Mouse (Mus musculus) heart, embryonic 13.5 days (tissue): Measurements from ENCODE around the gene Vcan. TPM values are rescaled to one million over a fixed set of nuclear protein-coding genes. Genes with fewer than 3 reads are reported as not detected.

ENCODE experiments used
- ATAC-seq: fragments of 200-750 bp; cut with Nextera tagmentation; 2 replicates; pipeline ENCODE4 v1.8.0; 2017; ENCODE audit warnings: moderate TSS enrichment; ENCODE audit not compliant: insufficient number of reproducible peaks, low FRiP score, low TSS enrichment; ENCODE audit errors: extremely low read depth
- H3K27ac ChIP-seq: fragments of 300-500 bp; sonication (generic); replicated peaks from 2 replicates; pipeline ENCODE4 v1.5.1; 2015; ENCODE audit warnings: moderate library complexity, mild to moderate bottlenecking, inconsistent platforms
- H3K27me3 ChIP-seq: fragments of 300-500 bp; sonication (generic); replicated peaks from 2 replicates; pipeline ENCODE4 v1.6.1; 2015; ENCODE audit warnings: mild to moderate bottlenecking, inconsistent platforms
- H3K36me3 ChIP-seq: fragments of 300-500 bp; sonication (generic); 2 replicates; pipeline ENCODE4 v1.6.1; 2015; ENCODE audit warnings: mild to moderate bottlenecking, inconsistent platforms
- H3K4me1 ChIP-seq: fragments of 300-500 bp; sonication (generic); 2 replicates; pipeline ENCODE4 v1.6.1; 2015; ENCODE audit warnings: inconsistent platforms
- H3K4me2 ChIP-seq: fragments of 300-500 bp; sonication (generic); 2 replicates; pipeline ENCODE4 v1.6.1; 2015; ENCODE audit warnings: inconsistent platforms, mild to moderate bottlenecking, moderate library complexity
- H3K4me3 ChIP-seq: fragments of 300-500 bp; sonication (generic); 2 replicates; pipeline ENCODE4 v1.5.1; 2015; ENCODE audit warnings: moderate library complexity, mild to moderate bottlenecking, inconsistent platforms
- H3K9ac ChIP-seq: fragments of 300-500 bp; sonication (generic); 2 replicates; pipeline ENCODE4 v1.6.1; 2015; ENCODE audit warnings: inconsistent platforms, mild to moderate bottlenecking, moderate library complexity
- H3K9me3 ChIP-seq: fragments of 300-500 bp; sonication (generic); 2 replicates; pipeline ENCODE4 v1.6.1; 2016; ENCODE audit warnings: inconsistent platforms
- WGBS: fragments of 180-500 bp; shearing (Covaris S2); methylation state at CpG from one replicate; pipeline ENCODE4 v1.1.7; 2015; ENCODE audit warnings: mixed read lengths; 5-methylcytosine and 5-hydroxymethylcytosine counted together
- polyA plus RNA-seq: library from polyadenylated mRNA; unstranded; fragments of >200 nt; fragmentation: Nextera tagmentation; extraction: Ambion mirVana; gene quantifications from 2 replicates; pipeline ENCODE4 v1.2.1, GENCODE M21; 2015

Vcan gene
- polyA plus RNA-seq, 1 experiment from 2014 or later: 61.0 TPM

GRCm38 (mm10) chr13:89668069-89668468 is 74.2 kb downstream of the Vcan start:
- H3K9ac ChIP-seq: no peak overlapping the region
- ATAC-seq: no peak
- peaks cover 7% of the 10 kb centered on the region for H3K4me1 ChIP-seq
- H3K9me3 ChIP-seq: no peaks in the 10 kb centered on the region
- no peak overlapping the region for H3K4me3 ChIP-seq
- WGBS: 78% methylated on average over 1 of the region's 1 CpGs
- H3K27ac ChIP-seq: no peak overlapping the region
- H3K36me3 ChIP-seq: peaks cover 69% of the 10 kb centered on the region
- H3K4me2 ChIP-seq: no peak overlapping the region
- H3K27me3 ChIP-seq: no peaks in the 10 kb centered on the region

- no peak overlapping the region for H3K27ac ChIP-seq
- 77% methylated on average over 2 of the region's 2 CpGs for WGBS
- H3K9me3 ChIP-seq: no peaks in the 10 kb centered on the region
- ATAC-seq: no peak
- H3K4me3 ChIP-seq: no peak overlapping the region
- H3K9ac ChIP-seq: no peak overlapping the region
- H3K36me3 ChIP-seq: peaks cover 52% of the 10 kb centered on the region
- H3K4me1 ChIP-seq: peaks cover 6% of the 10 kb centered on the region; the same call in 1 of the 2 replicates
- H3K27me3 ChIP-seq: no peaks in the 10 kb centered on the region
- no peak overlapping the region for H3K4me2 ChIP-seq
These were observed 80.6 kb downstream of the Vcan start for GRCm38 (mm10) chr13:89661688-89662087.

- no peak for ATAC-seq
- H3K9ac ChIP-seq: no peak overlapping the region
- H3K4me3 ChIP-seq: peak overlapping the region; percentile 5; the same call in 1 of the 2 replicates
- no peaks in the 10 kb centered on the region for H3K27me3 ChIP-seq
- WGBS: 59% methylated on average over 11 of the region's 11 CpGs
- peaks cover 44% of the 10 kb centered on the region for H3K36me3 ChIP-seq
- H3K27ac ChIP-seq: peak overlapping the region; percentile 21; the same call in 1 of the 2 replicates
- H3K4me2 ChIP-seq: peak overlapping the region; percentile 28
- H3K4me1 ChIP-seq: peaks cover 6% of the 10 kb centered on the region; the same call in 1 of the 2 replicates
- no peaks in the 10 kb centered on the region for H3K9me3 ChIP-seq
These were observed 85.3 kb downstream of the Vcan start for GRCm38 (mm10) chr13:89657046-89657445.

- Histone ChIP-seq H3K36me3 (peaks cover 29% of the 10 kb centered on the region), H3K9ac (no peak overlapping the region), H3K4me1 (peaks cover 6% of the 10 kb centered on the region; the same call in 1 of the 2 replicates), H3K4me2 (no peak overlapping the region), H3K4me3 (no peak overlapping the region), H3K27ac (no peak overlapping the region), H3K27me3 (no peaks in the 10 kb centered on the region), H3K9me3 (no peaks in the 10 kb centered on the region)
- WGBS: 80% methylated on average over 2 of the region's 2 CpGs
- no peak for ATAC-seq
These were observed 89.0 kb downstream of the Vcan start for GRCm38 (mm10) chr13:89653279-89653678.

GRCm38 (mm10) chr13:89652773-89653172 is 89.5 kb downstream of the Vcan start:
- H3K27ac ChIP-seq: no peak overlapping the region
- no peaks in the 10 kb centered on the region for H3K9me3 ChIP-seq
- no peaks in the 10 kb centered on the region for H3K27me3 ChIP-seq
- H3K4me1 ChIP-seq: peaks cover 6% of the 10 kb centered on the region; the same call in 1 of the 2 replicates
- no peak overlapping the region for H3K4me3 ChIP-seq
- no peak overlapping the region for H3K4me2 ChIP-seq
- WGBS: 45% methylated on average over 1 of the region's 1 CpGs
- H3K9ac ChIP-seq: no peak overlapping the region
- peaks cover 29% of the 10 kb centered on the region for H3K36me3 ChIP-seq
- ATAC-seq: no peak

GRCm38 (mm10) chr13:89645589-89645988 is 96.7 kb downstream of the Vcan start:
- Histone ChIP-seq H3K36me3 (no peaks in the 10 kb centered on the region), H3K27me3 (no peaks in the 10 kb centered on the region), H3K9ac (no peak overlapping the region), H3K4me3 (no peak overlapping the region), H3K9me3 (no peaks in the 10 kb centered on the region), H3K4me1 (no peaks in the 10 kb centered on the region), H3K27ac (no peak overlapping the region), H3K4me2 (no peak overlapping the region)
- no peak for ATAC-seq
- WGBS: 90% methylated on average over 2 of the region's 2 CpGs

- no peaks in the 10 kb centered on the region for H3K4me1 ChIP-seq
- no peak overlapping the region for H3K4me2 ChIP-seq
- no peak for ATAC-seq
- no peaks in the 10 kb centered on the region for H3K9me3 ChIP-seq
- 68% methylated on average over 3 of the region's 3 CpGs for WGBS
- H3K27me3 ChIP-seq: no peaks in the 10 kb centered on the region
- no peaks in the 10 kb centered on the region for H3K36me3 ChIP-seq
- no peak overlapping the region for H3K9ac ChIP-seq
- no peak overlapping the region for H3K27ac ChIP-seq
- H3K4me3 ChIP-seq: no peak overlapping the region
These were observed 105.3 kb downstream of the Vcan start for GRCm38 (mm10) chr13:89637012-89637411.

- H3K9ac ChIP-seq: no peak overlapping the region
- H3K4me3 ChIP-seq: no peak overlapping the region
- ATAC-seq: no peak
- H3K4me2 ChIP-seq: no peak overlapping the region
- no peaks in the 10 kb centered on the region for H3K4me1 ChIP-seq
- no peaks in the 10 kb centered on the region for H3K9me3 ChIP-seq
- H3K27ac ChIP-seq: no peak overlapping the region
- 24% methylated on average over 4 of the region's 4 CpGs for WGBS
- no peaks in the 10 kb centered on the region for H3K36me3 ChIP-seq
- H3K27me3 ChIP-seq: no peaks in the 10 kb centered on the region
These were observed 108.1 kb downstream of the Vcan start for GRCm38 (mm10) chr13:89634137-89634683.

GRCm38 (mm10) chr13:89619064-89619463 is 123.2 kb downstream of the Vcan start:
- H3K9ac ChIP-seq: no peak overlapping the region
- H3K27me3 ChIP-seq: no peaks in the 10 kb centered on the region
- no peak overlapping the region for H3K27ac ChIP-seq
- H3K36me3 ChIP-seq: no peaks in the 10 kb centered on the region
- 76% methylated on average over 3 of the region's 3 CpGs for whole genome bisulfite sequencing
- no peaks in the 10 kb centered on the region for H3K4me1 ChIP-seq
- H3K4me2 ChIP-seq: no peak overlapping the region
- H3K9me3 ChIP-seq: no peaks in the 10 kb centered on the region
- H3K4me3 ChIP-seq: no peak overlapping the region
- ATAC-seq: no peak

- H3K9ac ChIP-seq: no peak overlapping the region
- no peaks in the 10 kb centered on the region for H3K9me3 ChIP-seq
- no peak overlapping the region for H3K4me3 ChIP-seq
- no peaks in the 10 kb centered on the region for H3K4me1 ChIP-seq
- no peaks in the 10 kb centered on the region for H3K27me3 ChIP-seq
- H3K27ac ChIP-seq: no peak overlapping the region
- no peaks in the 10 kb centered on the region for H3K36me3 ChIP-seq
- 77% methylated on average over 3 of the region's 3 CpGs for WGBS
- ATAC-seq: no peak
- H3K4me2 ChIP-seq: no peak overlapping the region
These were observed 134.9 kb downstream of the Vcan start for GRCm38 (mm10) chr13:89607399-89607798.
